Mouse (Mus musculus) heart, embryonic 16.5 days (tissue): ENCODE data around the gene Gm45808. TPM values are rescaled to one million over a fixed set of nuclear protein-coding genes. Genes with fewer than 3 reads are reported as not detected.
"Not testable (repeated sequence)": the region's sequence is repeated elsewhere in the genome, so short reads cannot be mapped to it uniquely, and the experiment has no call there.

Source experiments
- ATAC-seq: fragments of 200-750 bp; cut with Nextera tagmentation; replicated peaks from 2 replicates; pipeline ENCODE4 v1.8.0; 2017; ENCODE audit warnings: moderate number of reproducible peaks; ENCODE audit not compliant: insufficient read depth, low FRiP score; ENCODE audit errors: extremely low read depth
- H3K27ac ChIP-seq: fragments of 300-500 bp; sonication (generic); 2 replicates; pipeline ENCODE4 v1.5.1; 2014; ENCODE audit warnings: mild to moderate bottlenecking, low read length, control low read depth, moderate library complexity
- H3K27me3 ChIP-seq: fragments of 300-500 bp; sonication (generic); 2 replicates; pipeline ENCODE4 v1.6.1; 2014; ENCODE audit warnings: low read length, mixed read lengths; ENCODE audit not compliant: control insufficient read depth, insufficient read depth
- H3K36me3 ChIP-seq: fragments of 300-500 bp; sonication (generic); 2 replicates; pipeline ENCODE4 v1.6.1; 2014; ENCODE audit not compliant: control insufficient read depth, insufficient read depth
- H3K4me1 ChIP-seq: fragments of 300-500 bp; sonication (generic); 2 replicates; pipeline ENCODE4 v1.6.1; 2014; ENCODE audit warnings: low read length, mixed read lengths; ENCODE audit not compliant: control insufficient read depth, insufficient read depth
- H3K4me2 ChIP-seq: fragments of 300-500 bp; sonication (generic); 2 replicates; pipeline ENCODE4 v1.6.1; 2014; ENCODE audit warnings: low read depth, mild to moderate bottlenecking, control low read depth, low read length
- H3K4me3 ChIP-seq: fragments of 300-500 bp; sonication (generic); 2 replicates; pipeline ENCODE4 v1.5.1; 2014; ENCODE audit warnings: mild to moderate bottlenecking, control low read depth, low read length
- H3K9ac ChIP-seq: fragments of 300-500 bp; sonication (generic); 2 replicates; pipeline ENCODE4 v1.6.1; 2014; ENCODE audit warnings: low read length, control low read depth
- H3K9me3 ChIP-seq: fragments of 300-500 bp; sonication (generic); replicated peaks from 2 replicates; pipeline ENCODE4 v1.6.1; 2016; ENCODE audit warnings: low read length; ENCODE audit not compliant: control insufficient read depth
- WGBS: fragments of 180-500 bp; shearing (Covaris S2); extraction: QIAGEN DNeasy Blood & Tissue Kit; methylation state at CpG from one replicate; pipeline ENCODE4 v1.1.7; 2014; 5-methylcytosine and 5-hydroxymethylcytosine counted together
- polyA plus RNA-seq: library from polyadenylated mRNA; unstranded; fragments of >200 nt; fragmentation: Nextera tagmentation; extraction: Ambion mirVana; gene quantifications from 2 replicates; pipeline ENCODE4 v1.2.1, GENCODE M21; 2015

Gene Gm45808
- polyA plus RNA-seq = not detected in 2 replicates

DNA sequence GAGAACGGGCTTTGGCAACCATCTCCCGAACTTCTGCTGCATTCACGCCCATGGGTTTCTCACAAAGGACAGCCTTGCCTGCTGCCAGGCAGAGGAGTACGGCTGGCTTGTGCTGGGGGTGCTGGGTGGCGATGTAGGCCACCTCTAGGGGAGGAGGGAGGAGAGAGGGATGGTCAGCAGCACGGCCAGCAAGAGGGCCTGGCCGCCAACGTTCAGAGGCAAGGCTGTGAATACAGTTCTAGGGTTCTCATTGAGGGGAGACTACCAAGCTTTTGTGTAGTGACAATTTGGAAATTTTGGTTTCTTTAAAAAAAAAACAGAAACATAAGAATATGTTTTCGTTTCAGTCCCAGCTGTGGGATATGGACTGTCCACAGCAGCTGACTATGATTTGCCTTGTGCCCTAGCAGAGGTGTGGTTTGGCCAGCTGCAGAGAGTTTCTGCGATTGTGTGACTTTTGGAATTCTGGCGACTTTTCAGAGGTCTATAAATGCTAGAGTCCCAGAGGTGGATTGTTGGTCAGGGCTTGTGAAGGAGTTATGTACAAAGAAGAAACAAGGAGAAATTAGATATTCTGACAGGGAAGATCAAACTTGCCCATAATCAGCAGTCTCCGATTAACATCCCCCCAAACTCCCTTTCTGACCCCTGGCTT lies at the start of gene Gm45808:
Gm45808 (minus strand) TSS at position 51 of the 655 bp plus-strand sequence.
- Histone ChIP-seq H3K36me3 (no peaks in the 10 kb centered on the region), H3K9ac (no peak within 1 kb of the TSS), H3K27me3 (no peaks in the 10 kb centered on the region), H3K4me3 (no peak within 1 kb of the TSS), H3K27ac (no peak within 1 kb of the TSS), H3K4me2 (no peak within 1 kb of the TSS), H3K4me1 (peaks cover 9% of the 10 kb centered on the region; the same call in 1 of the 2 replicates), H3K9me3 (no peaks in the 10 kb centered on the region)
- ATAC-seq = no peak
- WGBS = 81% methylated on average over 12 of the region's 12 CpGs

DNA sequence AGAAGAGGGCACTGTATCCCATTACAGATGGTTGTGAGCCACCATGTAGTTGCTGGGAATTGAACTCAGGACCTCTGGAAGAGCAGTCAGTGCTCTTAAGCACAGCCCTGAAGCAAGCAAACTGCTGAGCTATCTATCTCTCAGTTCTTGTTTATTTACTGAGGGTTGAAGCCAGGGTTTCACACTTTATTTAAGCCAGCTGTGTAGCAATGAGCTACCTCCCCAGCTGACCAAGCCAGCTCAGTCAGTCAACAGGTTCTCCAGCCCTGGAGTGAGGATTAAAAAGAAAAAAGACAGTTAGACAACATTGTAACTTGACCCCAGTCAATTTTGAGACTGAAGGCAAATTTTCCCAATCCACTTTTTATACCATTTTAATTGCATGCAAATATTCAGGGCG lies 49.1 kb upstream of the Gm45808 start:
- ATAC-seq = no peak
- Histone ChIP-seq H3K4me3 (no peak overlapping the region), H3K9ac (no peak overlapping the region), H3K27me3 (no peaks in the 10 kb centered on the region), H3K9me3 (no peaks in the 10 kb centered on the region), H3K4me2 (no peak overlapping the region), H3K36me3 (no peaks in the 10 kb centered on the region), H3K27ac (no peak overlapping the region), H3K4me1 (peaks cover 6% of the 10 kb centered on the region)
- WGBS = 86% methylated on average over 1 of the region's 1 CpGs

DNA sequence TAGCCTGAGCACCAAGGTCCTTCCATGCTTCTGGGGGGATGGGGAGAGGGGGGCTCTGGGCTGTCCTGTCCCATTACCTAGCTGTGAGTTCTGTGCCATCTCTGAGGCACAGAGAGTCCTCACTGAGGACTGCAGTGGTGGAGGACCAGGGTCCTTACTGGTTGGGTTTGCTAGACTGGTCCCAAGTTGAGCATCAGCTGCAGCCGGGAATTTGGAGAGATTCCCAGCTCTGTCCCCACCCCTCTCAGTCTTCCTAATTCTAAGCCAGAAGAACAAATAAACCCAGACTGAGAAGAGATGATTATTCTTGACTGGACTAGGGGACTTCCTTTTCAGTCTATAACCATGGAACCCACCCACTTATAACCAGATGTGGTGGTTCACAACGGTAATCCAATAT lies 44.0 kb upstream of the Gm45808 start:
- no peaks in the 10 kb centered on the region for H3K36me3 ChIP-seq
- H3K4me1 ChIP-seq = peaks cover 15% of the 10 kb centered on the region
- no peak overlapping the region for H3K4me2 ChIP-seq
- no peaks in the 10 kb centered on the region for H3K9me3 ChIP-seq
- no peak overlapping the region for H3K9ac ChIP-seq
- 51% methylated on average over 2 of the region's 2 CpGs for whole genome bisulfite sequencing
- ATAC-seq = no peak
- H3K27ac ChIP-seq = peak overlapping the region; percentile 24; the same call in 1 of the 2 replicates
- H3K4me3 ChIP-seq = no peak overlapping the region
- no peaks in the 10 kb centered on the region for H3K27me3 ChIP-seq

DNA sequence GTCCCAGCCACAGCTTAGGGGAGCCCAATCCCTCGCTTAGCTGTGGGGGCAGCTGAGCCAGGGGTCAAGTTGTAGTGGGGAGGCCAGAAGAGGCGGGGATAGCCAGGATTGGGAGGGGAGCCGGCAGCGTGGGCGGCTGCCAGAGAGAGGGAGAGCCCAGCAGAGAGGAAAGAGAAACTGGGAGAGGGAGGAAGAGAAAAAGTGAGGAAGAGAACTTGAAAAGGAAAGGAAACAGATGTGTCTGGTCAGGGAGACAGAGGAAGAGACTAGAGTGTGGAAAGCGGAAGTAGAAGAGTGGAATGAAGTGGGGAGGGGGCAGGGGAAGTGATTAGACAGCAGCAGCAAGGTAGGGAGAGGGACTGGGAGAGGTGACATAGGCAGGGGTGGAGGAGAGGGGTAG lies 42.9 kb upstream of the Gm45808 start:
- ATAC-seq = no peak
- Histone ChIP-seq H3K4me2 (peak overlapping the region; percentile 45), H3K27ac (peak overlapping the region; percentile 55), H3K27me3 (no peaks in the 10 kb centered on the region), H3K9ac (0 out of 2 replicates have a peak overlapping the region, but pooled peaks have one; percentile 41), H3K4me1 (peaks cover 25% of the 10 kb centered on the region), H3K4me3 (no peak overlapping the region), H3K9me3 (no peaks in the 10 kb centered on the region), H3K36me3 (no peaks in the 10 kb centered on the region)
- WGBS = 11% methylated on average over 6 of the region's 6 CpGs

DNA sequence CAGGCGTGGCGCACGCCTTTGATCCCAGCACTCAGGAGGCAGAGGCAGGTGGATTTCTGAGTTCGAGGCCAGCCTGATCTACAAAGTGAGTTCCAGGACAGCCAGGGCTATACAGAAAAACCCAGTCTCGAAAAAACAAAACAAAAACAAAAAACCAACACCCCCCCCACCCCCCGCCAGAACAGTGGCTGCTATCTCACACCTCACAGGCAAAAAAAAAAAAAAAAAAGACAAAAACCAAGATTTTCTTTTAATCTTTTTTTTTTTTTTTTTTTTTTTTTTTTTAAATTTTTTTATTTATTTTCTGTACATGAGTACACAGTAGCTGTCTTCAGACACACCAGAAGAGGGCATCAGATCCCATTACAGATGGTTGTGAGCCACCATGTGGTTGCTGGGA lies 40.6 kb upstream of the Gm45808 start:
- not testable (repeated sequence) for H3K9me3 ChIP-seq, ATAC-seq, H3K4me2 ChIP-seq, H3K27me3 ChIP-seq, H3K36me3 ChIP-seq, H3K9ac ChIP-seq, H3K4me3 ChIP-seq
- Histone ChIP-seq H3K4me1 (peaks cover 41% of the 10 kb centered on the region), H3K27ac (peak overlapping the region; percentile 99; the same call in 1 of the 2 replicates)
- 90% methylated on average over 6 of the region's 6 CpGs for WGBS

DNA sequence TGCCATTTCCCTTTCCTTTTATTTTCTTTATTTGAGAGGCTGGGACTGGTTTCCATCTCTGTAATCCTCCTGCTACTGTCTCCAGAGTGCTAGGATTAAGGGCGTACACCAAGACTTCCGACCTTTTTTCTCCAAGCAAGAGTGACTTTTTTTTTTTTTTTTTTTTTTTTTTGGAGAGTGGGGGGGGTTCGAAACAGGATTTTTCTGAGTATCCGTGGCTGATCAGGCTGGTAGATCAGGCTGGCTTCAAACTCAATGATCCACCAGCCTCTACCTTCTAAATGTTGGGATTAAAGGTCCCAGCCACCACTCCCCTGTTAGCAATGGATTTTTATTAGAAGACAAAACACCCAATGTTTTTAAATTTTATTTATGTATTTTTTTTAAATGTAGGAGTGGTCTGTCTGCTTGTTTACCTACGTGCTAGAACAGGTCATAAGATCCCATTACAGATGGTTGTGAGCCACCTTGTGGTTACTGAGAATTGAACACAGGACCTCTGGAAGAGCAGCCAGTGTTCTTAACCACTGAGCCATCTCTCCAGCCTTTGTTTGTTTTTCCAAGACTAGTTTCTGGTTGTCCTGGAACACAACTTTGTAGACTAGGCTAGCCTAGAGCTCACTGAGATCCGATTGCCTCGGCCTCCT lies 40.0 kb upstream of the Gm45808 start:
- H3K4me2 ChIP-seq = peak overlapping the region; percentile 80
- peaks cover 44% of the 10 kb centered on the region for H3K4me1 ChIP-seq
- H3K36me3 ChIP-seq = no peaks in the 10 kb centered on the region
- peak overlapping the region; percentile 99 for H3K27ac ChIP-seq
- peak overlapping the region; percentile 98 for H3K9ac ChIP-seq
- no peaks in the 10 kb centered on the region for H3K27me3 ChIP-seq
- peak overlapping the region; percentile 95 for H3K4me3 ChIP-seq
- 24% methylated on average over 7 of the region's 7 CpGs for WGBS
- no peaks in the 10 kb centered on the region for H3K9me3 ChIP-seq
- no peak for ATAC-seq

DNA sequence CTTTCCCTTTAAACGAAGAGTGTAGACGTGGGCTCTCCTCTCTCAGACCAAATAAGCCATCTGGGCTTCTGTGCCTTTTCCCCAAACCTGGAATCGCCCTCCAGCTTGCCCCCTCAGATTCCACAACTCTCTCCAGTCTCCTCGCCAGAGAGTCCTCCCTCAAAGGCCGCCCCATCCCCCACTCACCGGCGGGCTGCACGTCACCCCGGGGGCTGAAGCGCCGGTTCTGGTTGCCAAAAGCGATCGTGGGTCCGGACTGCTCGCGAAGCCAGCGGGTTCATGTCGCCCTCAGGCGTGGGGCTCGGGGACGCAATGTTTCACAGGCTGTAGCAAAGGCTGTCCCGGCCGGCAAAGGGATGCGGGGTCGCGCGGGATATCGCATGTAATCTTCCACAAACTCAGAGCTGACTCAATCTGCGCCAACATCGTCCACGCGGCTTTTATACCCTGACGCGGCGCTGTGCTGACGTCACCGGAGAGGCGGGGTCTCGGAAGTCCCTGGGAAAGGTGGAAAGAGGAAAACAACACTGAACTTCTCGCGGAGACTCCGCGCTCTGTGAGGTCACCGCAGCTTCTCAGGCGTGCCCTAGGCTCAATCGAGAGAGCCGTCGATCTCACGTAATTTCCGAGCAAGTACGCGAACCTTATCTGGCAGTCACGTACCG lies 39.3 kb upstream of the Gm45808 start, which contains the start of the genes Ppp1r15a and Plekha4:
Ppp1r15a (minus strand) TSS at position 460 of the 665 bp plus-strand sequence.
Plekha4 (plus strand) TSS at position 522 of the 665 bp plus-strand sequence.
- peaks cover 44% of the 10 kb centered on the region for H3K4me1 ChIP-seq
- no peaks in the 10 kb centered on the region for H3K36me3 ChIP-seq
- WGBS = under 1% methylated on average over 54 of the region's 54 CpGs
- H3K4me3 ChIP-seq = peak within 1 kb of the TSS; percentile 95
- no peaks in the 10 kb centered on the region for H3K27me3 ChIP-seq
- H3K9me3 ChIP-seq = no peaks in the 10 kb centered on the region
- H3K4me2 ChIP-seq = peak within 1 kb of the TSS; percentile 80
- peak within 1 kb of the TSS; percentile 99 for H3K27ac ChIP-seq
- peak within 1 kb of the TSS; percentile 98 for H3K9ac ChIP-seq
- peak; percentile 83 for ATAC-seq

DNA sequence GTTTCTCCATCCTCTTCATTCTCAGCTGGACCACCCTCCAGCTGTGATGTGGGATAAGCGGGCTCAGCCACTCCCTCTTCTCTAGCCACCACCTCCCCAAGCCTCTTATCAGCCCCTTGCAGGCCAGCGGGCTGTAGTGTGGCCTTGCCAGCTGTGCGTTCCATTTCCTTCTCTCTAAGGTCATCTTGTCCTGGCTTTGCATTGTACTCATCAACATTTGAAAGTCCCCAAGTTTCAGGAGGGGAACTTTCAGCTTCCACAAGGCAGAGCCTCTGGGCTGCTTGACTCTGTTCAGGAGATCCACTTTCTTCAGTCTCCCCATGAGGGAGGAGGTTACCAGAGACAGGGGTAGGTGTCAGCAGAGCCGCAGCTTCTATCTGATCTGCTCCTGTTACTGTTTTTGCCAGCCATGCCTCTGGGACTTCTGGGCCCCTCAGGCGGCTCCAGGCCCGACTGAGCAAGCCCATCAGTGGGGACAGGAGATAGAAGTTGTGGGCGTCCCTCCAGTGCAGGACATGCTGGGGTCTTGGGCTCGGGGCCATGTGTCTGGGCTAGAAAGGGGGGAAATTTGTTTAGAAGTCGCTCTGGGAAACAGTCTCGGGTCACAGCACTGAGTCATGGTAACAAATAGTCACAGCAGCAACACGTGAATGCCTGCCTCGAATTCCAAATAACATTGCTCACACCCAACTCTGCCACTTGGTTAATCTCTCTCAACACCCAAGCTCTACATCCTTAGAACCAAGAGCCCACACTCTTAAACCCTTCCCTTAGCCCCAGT lies 38.4 kb upstream of the Gm45808 start:
- 11% methylated on average over 12 of the region's 12 CpGs for WGBS
- H3K4me1 ChIP-seq = peaks cover 37% of the 10 kb centered on the region
- ATAC-seq = 0 out of 2 replicates have a peak, but pooled peaks have one; percentile 7

More for the DNA sequence above, 38.4 kb upstream of the Gm45808 start:
- Histone ChIP-seq H3K27ac (peak overlapping the region; percentile 99), H3K9ac (peak overlapping the region; percentile 98), H3K4me3 (peak overlapping the region; percentile 95), H3K36me3 (no peaks in the 10 kb centered on the region), H3K4me2 (peak overlapping the region; percentile 80), H3K9me3 (no peaks in the 10 kb centered on the region), H3K27me3 (no peaks in the 10 kb centered on the region)
